Mouse (Mus musculus): ENCODE measurements around the gene Lfng. TPM values are rescaled to one million over a fixed set of nuclear protein-coding genes. Genes with fewer than 3 reads are reported as not detected.

The Lfng gene
- polyA plus RNA-seq, 1 experiment, result 4.1 TPM

- Histone ChIP-seq H3K27ac (ENCODE audit: insufficient read depth, low read length) (no peak overlapping the region), H3K27me3 (ENCODE audit: control insufficient read depth, insufficient read depth, low read length, poor library complexity, severe bottlenecking) (no peaks in the 10 kb centered on the region), H3K9me3 (replicated peaks; ENCODE audit: control insufficient read depth, insufficient read depth, low read length, poor library complexity, severe bottlenecking) (no peaks in the 10 kb centered on the region), H3K4me1 (ENCODE audit: control insufficient read depth, insufficient read depth, low read length) (peaks cover 2% of the 10 kb centered on the region), H3K36me3 (ENCODE audit: control insufficient read depth, insufficient read depth, low read length, poor library complexity, severe bottlenecking) (no peaks in the 10 kb centered on the region), H3K4me3 (ENCODE audit: low read depth, low read length) (no peak overlapping the region), H3K9ac (ENCODE audit: low read depth, poor library complexity, severe bottlenecking) (no peak overlapping the region)
- no peak for TF ChIP-seq CTCF (IDR thresholded peaks at IDR 0.05; ENCODE audit: low read depth, low read length)
- no peak for TF ChIP-seq POLR2A (IDR thresholded peaks at IDR 0.05; ENCODE audit: insufficient read depth, low read length)
- TF ChIP-seq EP300 (IDR thresholded peaks at IDR 0.05; ENCODE audit: insufficient read depth, low read depth, low read length), result no peak
Observed at GRCm38 (mm10) chr5:140596927-140597588, 10.1 kb upstream of the Lfng start.

GRCm38 (mm10) chr5:140597787-140598186 lies 9.3 kb upstream of the Lfng start:
- no peaks in the 10 kb centered on the region for H3K4me1 ChIP-seq (ENCODE audit: control insufficient read depth, insufficient read depth, low read length)
- TF ChIP-seq POLR2A (IDR thresholded peaks at IDR 0.05; ENCODE audit: insufficient read depth, low read length), result no peak

GRCm38 (mm10) chr5:140599939-140600338 lies 7.2 kb upstream of the Lfng start:
- no peak overlapping the region for H3K9ac ChIP-seq (ENCODE audit: low read depth, poor library complexity, severe bottlenecking)
- H3K27me3 ChIP-seq (ENCODE audit: control insufficient read depth, insufficient read depth, low read length, poor library complexity, severe bottlenecking), result no peaks in the 10 kb centered on the region
- H3K4me3 ChIP-seq (ENCODE audit: low read depth, low read length), result no peak overlapping the region
- H3K9me3 ChIP-seq (replicated peaks; ENCODE audit: control insufficient read depth, insufficient read depth, low read length, poor library complexity, severe bottlenecking), result no peaks in the 10 kb centered on the region
- no peaks in the 10 kb centered on the region for H3K4me1 ChIP-seq (ENCODE audit: control insufficient read depth, insufficient read depth, low read length)
- no peak overlapping the region for H3K27ac ChIP-seq (ENCODE audit: insufficient read depth, low read length)
- TF ChIP-seq EP300 (IDR thresholded peaks at IDR 0.05; ENCODE audit: insufficient read depth, low read depth, low read length), result no peak
- H3K36me3 ChIP-seq (ENCODE audit: control insufficient read depth, insufficient read depth, low read length, poor library complexity, severe bottlenecking), result no peaks in the 10 kb centered on the region

More at GRCm38 (mm10) chr5:140597787-140598186, 9.3 kb upstream of the Lfng start:
- H3K4me3 ChIP-seq (ENCODE audit: low read depth, low read length), result no peak overlapping the region
- H3K9me3 ChIP-seq (replicated peaks; ENCODE audit: control insufficient read depth, insufficient read depth, low read length, poor library complexity, severe bottlenecking), result no peaks in the 10 kb centered on the region
- H3K9ac ChIP-seq (ENCODE audit: low read depth, poor library complexity, severe bottlenecking), result no peak overlapping the region
- H3K36me3 ChIP-seq (ENCODE audit: control insufficient read depth, insufficient read depth, low read length, poor library complexity, severe bottlenecking), result no peaks in the 10 kb centered on the region
- H3K27ac ChIP-seq (ENCODE audit: insufficient read depth, low read length), result no peak overlapping the region
- H3K27me3 ChIP-seq (ENCODE audit: control insufficient read depth, insufficient read depth, low read length, poor library complexity, severe bottlenecking), result no peaks in the 10 kb centered on the region

GRCm38 (mm10) chr5:140601712-140602111 lies 5.4 kb upstream of the Lfng start:
- TF ChIP-seq EP300 (IDR thresholded peaks at IDR 0.05; ENCODE audit: insufficient read depth, low read depth, low read length) (no peak), POLR2A (IDR thresholded peaks at IDR 0.05; ENCODE audit: insufficient read depth, low read length) (no peak), CTCF (IDR thresholded peaks at IDR 0.05; ENCODE audit: low read depth, low read length) (no peak)
- no peak overlapping the region for H3K4me3 ChIP-seq (ENCODE audit: low read depth, low read length)
- no peak overlapping the region for H3K27ac ChIP-seq (ENCODE audit: insufficient read depth, low read length)
- no peaks in the 10 kb centered on the region for H3K36me3 ChIP-seq (ENCODE audit: control insufficient read depth, insufficient read depth, low read length, poor library complexity, severe bottlenecking)
- H3K9ac ChIP-seq (ENCODE audit: low read depth, poor library complexity, severe bottlenecking), result no peak overlapping the region
- H3K9me3 ChIP-seq (replicated peaks; ENCODE audit: control insufficient read depth, insufficient read depth, low read length, poor library complexity, severe bottlenecking), result no peaks in the 10 kb centered on the region
- no peaks in the 10 kb centered on the region; the same call in 1 of the 2 replicates for H3K27me3 ChIP-seq (ENCODE audit: control insufficient read depth, insufficient read depth, low read length, poor library complexity, severe bottlenecking)
- H3K4me1 ChIP-seq (ENCODE audit: control insufficient read depth, insufficient read depth, low read length), result no peaks in the 10 kb centered on the region

- Histone ChIP-seq H3K27ac (ENCODE audit: insufficient read depth, low read length) (no peak overlapping the region), H3K27me3 (ENCODE audit: control insufficient read depth, insufficient read depth, low read length, poor library complexity, severe bottlenecking) (peaks cover 2% of the 10 kb centered on the region; the same call in 1 of the 2 replicates), H3K9me3 (replicated peaks; ENCODE audit: control insufficient read depth, insufficient read depth, low read length, poor library complexity, severe bottlenecking) (no peaks in the 10 kb centered on the region), H3K36me3 (ENCODE audit: control insufficient read depth, insufficient read depth, low read length, poor library complexity, severe bottlenecking) (no peaks in the 10 kb centered on the region), H3K4me1 (ENCODE audit: control insufficient read depth, insufficient read depth, low read length) (no peaks in the 10 kb centered on the region), H3K9ac (ENCODE audit: low read depth, poor library complexity, severe bottlenecking) (no peak overlapping the region), H3K4me3 (ENCODE audit: low read depth, low read length) (no peak overlapping the region)
- no peak for TF ChIP-seq CTCF (IDR thresholded peaks at IDR 0.05; ENCODE audit: low read depth, low read length)
Observed at GRCm38 (mm10) chr5:140602540-140602939, 4.6 kb upstream of the Lfng start.

GRCm38 (mm10) chr5:140604386-140604785 lies 2.7 kb upstream of the Lfng start:
- Histone ChIP-seq H3K27me3 (ENCODE audit: control insufficient read depth, insufficient read depth, low read length, poor library complexity, severe bottlenecking) (peaks cover 2% of the 10 kb centered on the region; the same call in 1 of the 2 replicates), H3K27ac (ENCODE audit: insufficient read depth, low read length) (no peak overlapping the region), H3K9ac (ENCODE audit: low read depth, poor library complexity, severe bottlenecking) (no peak overlapping the region), H3K9me3 (replicated peaks; ENCODE audit: control insufficient read depth, insufficient read depth, low read length, poor library complexity, severe bottlenecking) (no peaks in the 10 kb centered on the region), H3K36me3 (ENCODE audit: control insufficient read depth, insufficient read depth, low read length, poor library complexity, severe bottlenecking) (no peaks in the 10 kb centered on the region), H3K4me1 (ENCODE audit: control insufficient read depth, insufficient read depth, low read length) (no peaks in the 10 kb centered on the region), H3K4me3 (ENCODE audit: low read depth, low read length) (no peak overlapping the region)
- TF ChIP-seq EP300 (IDR thresholded peaks at IDR 0.05; ENCODE audit: insufficient read depth, low read depth, low read length), result no peak
- TF ChIP-seq POLR2A (IDR thresholded peaks at IDR 0.05; ENCODE audit: insufficient read depth, low read length), result no peak
- no peak for TF ChIP-seq CTCF (IDR thresholded peaks at IDR 0.05; ENCODE audit: low read depth, low read length)

All from ES-Bruce4 (cell line).